In the genomic region with DNA sequence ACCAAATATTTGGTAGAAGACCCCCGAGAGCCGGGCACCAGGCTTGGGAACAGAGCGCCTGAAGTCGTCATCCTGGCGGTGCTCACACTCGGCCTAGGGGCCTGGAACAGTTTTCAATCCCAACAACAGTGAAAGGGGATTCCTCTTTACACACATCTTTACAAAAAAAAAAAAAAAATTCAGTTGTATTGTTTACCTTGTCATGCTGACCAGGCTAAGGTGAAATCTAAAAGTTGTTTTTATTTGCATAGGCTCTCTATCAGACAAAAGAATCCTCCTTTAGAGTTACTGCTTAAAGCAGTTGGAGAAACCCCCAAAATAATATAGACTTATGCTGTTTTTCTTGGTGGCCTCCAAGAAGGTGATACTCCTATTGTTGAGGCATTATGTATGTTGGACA, we compare ENCODE assay signal across 18 mouse cellular contexts. TPM values are rescaled to one million over a fixed set of nuclear protein-coding genes. Genes with fewer than 3 reads are reported as not detected.
DNase-seq lines count a peak whose midpoint lies in the region; ATAC-seq and TF ChIP-seq lines count a peak whose summit lies in the region.
"Had no signal": no experiment of that assay in that cellular context is flagged by ENCODE, and none has a peak within 500 bp of the region (broad histone marks: within the 10 kb centered on the region; RNA-seq: fewer than 3 reads in every experiment).

A gene (minus strand): TSS at position 101 of the 400 bp plus-strand sequence.

- ATAC-seq in hindbrain, embryonic 13.5 days (ENCODE audit: low FRiP score): no peak
- ATAC-seq in hindbrain, postnatal 0 days: no peak
- ATAC-seq in stomach, embryonic 15.5 days (ENCODE audit: insufficient read depth, low FRiP score, low read depth): no peak
- ATAC-seq: midbrain, embryonic 16.5 days had no signal

- no peaks in the 10 kb centered on the region for H3K4me1 ChIP-seq in hindbrain, embryonic 13.5 days (replicated peaks)
- H3K4me1 ChIP-seq in hindbrain, postnatal 0 days (ENCODE audit: insufficient read depth, low read length): no peaks in the 10 kb centered on the region
- no peaks in the 10 kb centered on the region for H3K4me1 ChIP-seq in ES-Bruce4 (ENCODE audit: control insufficient read depth, insufficient read depth, low read length)
- no peaks in the 10 kb centered on the region for H3K4me1 ChIP-seq in bone marrow macrophage, adult 2 months (ENCODE audit: control insufficient read depth, insufficient read depth, low read length)
- H3K4me1 ChIP-seq in stomach, embryonic 15.5 days: no peaks in the 10 kb centered on the region
- H3K4me1 ChIP-seq: heart, embryonic 12.5 days; liver, embryonic 15.5 days had no signal

- no peak for TF ChIP-seq EP300 in ES-Bruce4 (IDR thresholded peaks at IDR 0.05; ENCODE audit: insufficient read depth, low read depth, low read length)

- no peaks in the 10 kb centered on the region for H3K27me3 ChIP-seq in hindbrain, embryonic 13.5 days
- no peaks in the 10 kb centered on the region for H3K27me3 ChIP-seq in hindbrain, postnatal 0 days (ENCODE audit: insufficient read depth, low read length)
- no peaks in the 10 kb centered on the region for H3K27me3 ChIP-seq in ES-Bruce4 (ENCODE audit: control insufficient read depth, insufficient read depth, low read length, poor library complexity, severe bottlenecking)
- H3K27me3 ChIP-seq in stomach, embryonic 15.5 days (replicated peaks): no peaks in the 10 kb centered on the region
- H3K27me3 ChIP-seq: heart, embryonic 12.5 days; liver, embryonic 15.5 days had no signal

- H3K9ac ChIP-seq in hindbrain, embryonic 13.5 days: no peak within 1 kb of the TSS
- no peak within 1 kb of the TSS for H3K9ac ChIP-seq in hindbrain, postnatal 0 days (replicated peaks; ENCODE audit: low read length)
- H3K9ac ChIP-seq in ES-Bruce4 (ENCODE audit: low read depth, poor library complexity, severe bottlenecking): no peak within 1 kb of the TSS
- H3K9ac ChIP-seq in stomach, embryonic 15.5 days: no peak within 1 kb of the TSS
- H3K9ac ChIP-seq: heart, embryonic 12.5 days; liver, embryonic 15.5 days had no signal

- no peak for TF ChIP-seq POLR2A in ES-Bruce4 (IDR thresholded peaks at IDR 0.05; ENCODE audit: insufficient read depth, low read length)
- TF ChIP-seq POLR2A in bone marrow macrophage, adult 2 months (IDR thresholded peaks at IDR 0.05; ENCODE audit: borderline replicate concordance, low read depth, low read length): no peak

- H3K4me3 ChIP-seq in hindbrain, embryonic 13.5 days: no peak within 1 kb of the TSS
- H3K4me3 ChIP-seq in hindbrain, postnatal 0 days (ENCODE audit: low read length): no peak within 1 kb of the TSS
- no peak within 1 kb of the TSS for H3K4me3 ChIP-seq in ES-Bruce4 (ENCODE audit: low read depth, low read length)
- no peak within 1 kb of the TSS for H3K4me3 ChIP-seq in bone marrow macrophage, adult 2 months (ENCODE audit: insufficient read depth, low read length)
- no peak within 1 kb of the TSS for H3K4me3 ChIP-seq in stomach, embryonic 15.5 days (replicated peaks)
- H3K4me3 ChIP-seq: gastrocnemius, adult 2 months; heart, embryonic 12.5 days; liver, embryonic 15.5 days had no signal

- no peaks in the 10 kb centered on the region for H3K36me3 ChIP-seq in hindbrain, embryonic 13.5 days
- no peaks in the 10 kb centered on the region for H3K36me3 ChIP-seq in hindbrain, postnatal 0 days (ENCODE audit: insufficient read depth, low read length)
- H3K36me3 ChIP-seq in ES-Bruce4 (ENCODE audit: control insufficient read depth, insufficient read depth, low read length, poor library complexity, severe bottlenecking): no peaks in the 10 kb centered on the region
- H3K36me3 ChIP-seq in stomach, embryonic 15.5 days: no peaks in the 10 kb centered on the region
- H3K36me3 ChIP-seq: heart, embryonic 12.5 days; liver, embryonic 15.5 days had no signal

- TF ChIP-seq CTCF in hindbrain, postnatal 0 days (IDR thresholded peaks at IDR 0.05; ENCODE audit: low read depth): no peak
- no peak for TF ChIP-seq CTCF in ES-Bruce4 (IDR thresholded peaks at IDR 0.05; ENCODE audit: low read depth, low read length)
- TF ChIP-seq CTCF in bone marrow macrophage, adult 2 months (IDR thresholded peaks at IDR 0.05; ENCODE audit: low read depth, low read length): no peak

- no peak within 1 kb of the TSS for H3K27ac ChIP-seq in hindbrain, embryonic 13.5 days
- no peak within 1 kb of the TSS for H3K27ac ChIP-seq in hindbrain, postnatal 0 days
- H3K27ac ChIP-seq in ES-Bruce4 (ENCODE audit: insufficient read depth, low read length): no peak within 1 kb of the TSS
- H3K27ac ChIP-seq in bone marrow macrophage, adult 2 months (ENCODE audit: insufficient read depth, low read depth, low read length): no peak within 1 kb of the TSS
- no peak within 1 kb of the TSS for H3K27ac ChIP-seq in stomach, embryonic 15.5 days
- H3K27ac ChIP-seq: gastrocnemius, adult 2 months; liver, embryonic 15.5 days had no signal

- no peak within 1 kb of the TSS for H3K4me2 ChIP-seq in hindbrain, embryonic 13.5 days
- no peak within 1 kb of the TSS for H3K4me2 ChIP-seq in hindbrain, postnatal 0 days (ENCODE audit: low read depth, low read length)
- no peak within 1 kb of the TSS for H3K4me2 ChIP-seq in stomach, embryonic 15.5 days
- H3K4me2 ChIP-seq: heart, embryonic 12.5 days; liver, embryonic 15.5 days had no signal

- no peak for DNase-seq in hindbrain, postnatal 0 days (ENCODE audit: low spot score)
- no peak for DNase-seq in cerebellum, adult 9-11 months
- no peak for DNase-seq in adrenal gland, postnatal 25 days
- DNase-seq: adrenal gland, postnatal 14 days; B cell, adult 2 months; cerebellum, adult 2 months; gastrocnemius, adult 2 months; kidney, adult 18-20 months; kidney, postnatal 10 days; thymus, adult 18-20 months; thymus, postnatal 4 days had no signal

- 94% methylated on average over 6 of the region's 6 CpGs for WGBS in hindbrain, embryonic 13.5 days
- WGBS in hindbrain, postnatal 0 days: 97% methylated on average over 6 of the region's 6 CpGs
- 85% methylated on average over 6 of the region's 6 CpGs for WGBS in stomach, embryonic 15.5 days

- 0 out of 2 replicates have a peak, but pooled peaks cover 3% of the 10 kb centered on the region for H3K9me3 ChIP-seq in hindbrain, embryonic 13.5 days
- H3K9me3 ChIP-seq in hindbrain, postnatal 0 days (ENCODE audit: low read length): no peaks in the 10 kb centered on the region
- H3K9me3 ChIP-seq in ES-Bruce4 (replicated peaks; ENCODE audit: control insufficient read depth, insufficient read depth, low read length, poor library complexity, severe bottlenecking): no peaks in the 10 kb centered on the region
- no peaks in the 10 kb centered on the region for H3K9me3 ChIP-seq in stomach, embryonic 15.5 days
- H3K9me3 ChIP-seq: heart, embryonic 12.5 days; liver, embryonic 15.5 days had no signal

RNA-seq across cellular contexts. Expression of the gene that starts here (rescaled TPM):
- polyA plus RNA-seq in hindbrain, embryonic 13.5 days (2015; fragmentation: Nextera tagmentation; extraction: Ambion mirVana): 9.0 and 11.1 TPM in 2 replicates
- total RNA-seq in hindbrain, postnatal 0 days (2014; rRNA removed): 2.5 and 3.7 TPM in 2 replicates
- 9.4 and 9.6 TPM in 2 replicates for polyA plus RNA-seq in hindbrain, postnatal 0 days (2015; fragmentation: Nextera tagmentation; extraction: Ambion mirVana)
- 41.5 and 42.0 TPM in 2 replicates for polyA plus RNA-seq in ES-Bruce4 (2011; ENCODE audit: insufficient read depth, insufficient read length, low read depth, missing spikeins)
- polyA plus RNA-seq in bone marrow macrophage, adult 2 months (2012; ENCODE audit: insufficient read depth, insufficient read length, missing spikeins): 4.2 and 17.1 TPM in 2 replicates
- polyA plus RNA-seq in stomach, embryonic 15.5 days (2015; fragmentation: Nextera tagmentation; extraction: Ambion mirVana): 7.3 and 25.4 TPM in 2 replicates
- 4.2 and 25.6 TPM in 2 replicates for total RNA-seq in adrenal gland, postnatal 25 days (2021)
